Mouse (Mus musculus): ENCODE results near the gene Tmcc1.

GRCm38 (mm10) chr6:115983306-115984038, 209.8 kb downstream of the Tmcc1 start:
- no peak for TF ChIP-seq CTCF (IDR thresholded peaks at IDR 0.05; ENCODE audit: low read depth)
- no peak for TF ChIP-seq EP300 (IDR thresholded peaks at IDR 0.05; ENCODE audit: low read depth)

Measured in liver, postnatal 0 days (tissue).